Mouse (Mus musculus) embryo, embryonic 11 days (tissue): Measurements from ENCODE around the gene Guca2a.

Source experiments
- DNase-seq: peaks from one replicate; pipeline ENCODE4 v3.0.0-alpha.2; 2015

Gene Guca2a

DNA sequence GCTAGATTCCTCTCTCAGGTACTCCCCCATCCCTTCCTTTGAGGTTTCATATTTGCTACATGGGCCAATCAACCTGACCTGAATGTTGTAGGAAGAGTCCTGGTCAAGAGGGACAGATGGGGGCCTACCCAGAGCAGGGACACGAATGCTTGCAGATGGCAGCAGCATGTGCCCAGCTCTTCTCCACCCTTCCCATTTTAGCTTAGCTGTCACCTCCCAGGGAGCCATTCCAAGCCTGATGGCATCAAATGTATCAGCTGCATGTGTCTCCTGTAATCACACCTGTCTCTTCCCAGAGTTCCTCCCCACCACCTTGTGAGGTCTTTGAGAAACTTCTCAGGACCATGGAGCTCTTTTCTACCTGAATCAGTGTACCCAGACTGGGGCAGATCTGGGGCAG is 19.5 kb downstream of the Guca2a start:
- DNase-seq, result no peak

DNA sequence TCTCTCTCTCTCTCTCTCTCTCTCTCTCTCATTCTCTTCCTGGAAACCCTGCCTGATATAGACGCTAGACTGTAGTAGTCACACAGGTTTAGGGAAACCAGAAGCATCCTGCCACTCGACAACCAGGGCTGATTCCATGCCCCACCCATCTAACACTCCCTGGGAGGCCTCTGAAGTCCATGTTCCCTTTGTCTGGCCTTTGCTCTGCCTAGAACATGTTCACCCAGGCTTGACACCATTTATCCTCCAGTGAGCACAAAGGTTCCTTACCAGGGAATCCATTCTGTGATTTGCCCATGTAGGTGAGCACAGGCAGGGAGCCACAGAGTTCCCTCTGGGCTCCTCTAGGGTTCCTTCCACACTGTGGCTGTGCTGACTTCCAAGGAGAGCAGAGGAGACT is 20.7 kb downstream of the Guca2a start:
- no peak for DNase-seq

DNA sequence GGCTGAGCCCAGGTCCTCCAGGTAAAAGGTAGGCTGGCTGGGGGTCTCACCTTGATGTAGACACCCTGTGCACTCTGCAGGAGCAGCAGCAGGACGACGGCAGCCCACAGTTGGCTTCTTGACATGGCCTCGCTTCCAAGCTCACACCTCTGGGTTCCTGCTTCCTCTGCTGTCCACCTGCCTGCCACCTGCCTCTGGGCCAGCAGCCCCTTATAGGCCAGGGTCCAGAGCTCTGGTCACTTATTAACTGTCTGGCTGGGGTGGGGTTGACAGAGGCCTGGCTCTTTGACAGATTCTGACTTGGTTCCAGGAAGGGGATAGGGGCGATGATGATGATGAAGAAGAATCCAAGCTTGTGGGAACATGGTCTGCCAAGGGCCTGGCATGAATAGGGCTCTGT is 21.2 kb downstream of the Guca2a start, which contains the start of gene Guca2b:
Guca2b (minus strand) TSS at position 224 of the 400 bp plus-strand sequence.
- DNase-seq, result no peak

DNA sequence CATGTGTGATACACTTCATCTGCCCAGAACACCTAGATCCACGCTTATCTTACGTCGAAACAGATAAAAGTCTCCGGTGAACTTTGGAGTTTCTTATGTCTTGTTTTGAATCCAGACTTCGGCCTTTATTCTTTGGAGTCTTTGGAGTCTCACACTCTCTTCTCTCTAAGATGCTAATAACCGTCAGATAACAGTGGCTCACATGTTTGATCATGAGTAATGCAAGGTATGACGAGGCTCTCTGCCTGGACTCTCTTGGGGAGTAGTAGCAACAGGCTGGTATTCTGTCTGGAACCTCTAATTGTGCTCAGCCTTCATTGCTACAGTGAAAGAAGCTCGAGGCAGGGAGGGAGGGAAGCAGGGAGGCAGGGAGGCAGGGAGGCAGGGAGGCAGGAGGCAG is 22.5 kb downstream of the Guca2a start:
- DNase-seq, result no peak

DNA sequence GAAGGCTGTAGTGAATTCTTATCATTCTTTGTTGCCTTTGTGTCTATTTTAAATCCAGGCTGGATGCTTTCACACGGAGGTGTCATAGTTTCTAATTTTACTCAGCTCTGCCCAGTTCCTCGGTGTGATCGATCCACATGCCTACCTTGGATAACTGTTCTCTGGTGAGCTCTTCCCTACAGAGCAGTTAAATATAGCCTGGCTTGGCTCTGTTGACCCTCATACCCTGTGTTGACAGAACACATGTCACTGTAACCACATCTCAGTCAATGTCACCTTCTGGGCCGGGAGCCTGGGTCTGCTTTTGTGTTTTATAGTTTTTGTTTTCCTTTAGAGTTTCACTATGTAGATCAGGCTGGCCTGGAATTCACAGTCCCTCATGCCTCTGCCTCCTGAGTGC is 24.6 kb downstream of the Guca2a start:
- DNase-seq, result no peak

DNA sequence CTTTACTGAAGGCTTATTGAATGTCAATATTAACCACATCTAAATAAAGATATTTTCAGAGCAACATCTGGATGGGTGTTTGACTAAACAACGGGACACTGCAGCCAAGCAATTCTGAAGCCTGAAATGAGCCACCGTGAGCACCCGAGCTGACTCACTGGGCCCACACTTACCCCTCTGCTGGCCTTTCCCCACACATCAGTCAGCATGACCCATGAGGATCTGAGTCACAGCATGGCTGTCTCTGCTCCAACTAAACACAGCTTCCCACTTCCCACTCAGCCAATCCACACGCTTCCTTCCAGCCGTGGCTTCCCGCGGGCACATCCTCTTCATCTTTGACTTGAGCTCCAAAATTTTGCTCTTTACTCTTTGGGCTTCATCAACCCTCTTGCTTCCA is 25.5 kb downstream of the Guca2a start:
- DNase-seq, result no peak

DNA sequence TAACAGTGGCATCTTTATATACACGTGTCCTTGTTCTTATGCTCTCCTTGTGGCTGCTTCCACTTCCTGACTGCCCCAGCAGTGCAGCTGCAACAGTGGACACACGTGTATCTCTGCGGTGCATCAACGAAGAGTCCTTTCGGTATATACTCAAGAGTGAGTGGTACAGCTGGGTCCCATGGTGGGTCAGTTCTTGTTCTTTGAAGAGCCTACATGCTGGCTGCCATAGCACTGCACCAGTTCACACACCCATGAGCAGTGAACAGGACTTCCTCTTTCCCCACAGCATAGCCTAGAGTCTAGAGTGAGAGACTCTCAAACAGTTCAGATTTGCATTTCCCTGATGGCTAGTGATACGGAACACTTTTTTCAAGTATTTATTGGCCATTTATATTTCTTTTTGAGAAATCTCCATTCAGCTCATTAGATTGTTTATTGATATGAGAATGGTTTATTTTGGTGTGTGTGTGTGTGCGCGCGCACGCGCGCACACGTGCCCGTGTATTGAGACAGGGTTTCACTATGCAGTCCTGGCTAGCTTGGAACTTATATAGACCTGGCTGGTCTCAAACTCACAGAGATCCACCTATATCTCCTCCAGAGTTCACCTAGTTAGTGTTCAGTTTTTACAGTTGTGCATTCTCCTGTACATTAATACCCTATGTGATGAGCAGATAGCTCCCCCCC is 26.0 kb downstream of the Guca2a start:
- no peak for DNase-seq

DNA sequence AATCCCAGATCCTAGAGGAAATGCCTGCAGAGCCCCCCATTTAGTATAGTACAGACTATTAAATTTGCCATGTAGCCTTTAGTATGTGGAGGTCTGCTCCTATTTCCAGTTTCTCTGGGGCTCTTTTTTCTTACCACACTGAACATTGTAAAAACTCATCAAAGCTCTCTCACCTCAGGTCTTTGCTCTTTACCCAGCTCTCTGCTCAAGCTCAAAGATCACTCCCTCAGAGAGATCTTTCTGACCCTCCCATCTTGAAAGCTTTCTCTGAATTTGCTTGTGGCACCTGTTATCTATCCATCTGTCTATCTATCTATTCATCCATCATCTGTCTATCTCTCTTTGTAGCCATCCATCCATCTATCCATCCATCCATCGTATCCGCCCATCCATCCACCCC is 27.7 kb downstream of the Guca2a start:
- DNase-seq, result no peak

DNA sequence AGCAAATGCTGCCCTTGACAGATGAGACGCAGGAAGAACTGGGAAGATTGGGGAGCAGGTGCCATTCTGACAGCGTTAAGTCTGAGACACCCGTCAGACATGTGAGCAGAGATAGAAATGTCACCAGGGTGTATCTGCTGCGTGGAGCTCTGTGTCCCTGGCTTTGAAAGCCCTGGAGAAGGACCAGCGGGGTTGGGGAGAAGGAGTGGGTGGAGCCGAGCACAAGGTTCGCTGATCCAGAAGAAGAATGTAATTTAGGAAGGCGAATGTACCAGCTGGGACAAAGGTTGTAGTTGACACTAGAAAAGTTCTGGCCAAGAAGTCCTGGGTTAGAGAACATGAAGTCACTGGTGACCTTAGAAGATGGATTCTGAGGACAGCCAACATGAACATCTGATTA is 28.6 kb downstream of the Guca2a start:
- no peak for DNase-seq

DNA sequence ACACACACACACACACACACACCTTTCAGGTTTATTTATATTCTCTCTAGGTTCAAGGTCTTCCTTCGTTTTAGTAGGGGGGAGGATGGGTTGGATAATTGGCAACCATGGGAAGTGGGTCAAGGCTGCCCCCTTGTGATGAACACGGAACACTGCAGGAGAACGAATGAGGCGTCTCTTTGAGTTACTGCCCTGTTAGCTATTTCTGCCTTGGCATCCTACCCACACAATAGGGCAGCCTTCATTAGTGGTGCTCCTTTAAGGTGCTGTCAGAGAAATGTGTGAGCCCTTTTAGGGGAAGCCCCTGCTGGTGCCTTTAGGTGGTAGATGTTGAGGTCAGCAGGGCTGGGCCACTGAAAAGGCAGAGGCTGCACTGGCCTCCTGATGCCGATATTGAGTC is 29.9 kb downstream of the Guca2a start:
- DNase-seq, result peak; percentile 38

DNA sequence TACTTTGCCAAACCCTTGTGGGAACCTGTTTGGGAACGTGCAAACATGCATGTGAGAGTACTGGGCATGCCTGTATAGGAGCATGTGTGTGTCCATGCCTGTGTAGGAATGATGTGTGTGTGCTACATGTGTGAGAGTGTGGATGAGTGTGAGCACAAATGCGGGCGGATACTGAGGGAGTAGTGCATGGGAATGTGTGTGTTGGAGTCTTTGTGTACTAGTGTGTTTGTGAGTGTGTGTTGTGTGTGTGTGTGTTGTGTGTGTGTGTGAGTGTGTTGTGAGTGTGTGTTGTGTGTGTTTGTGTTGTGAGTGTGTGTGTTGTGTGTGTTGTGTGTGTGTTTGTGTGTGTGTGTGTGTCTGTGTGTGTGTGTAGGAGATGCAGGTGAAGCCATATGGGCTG is 30.7 kb downstream of the Guca2a start:
- no peak for DNase-seq

DNA sequence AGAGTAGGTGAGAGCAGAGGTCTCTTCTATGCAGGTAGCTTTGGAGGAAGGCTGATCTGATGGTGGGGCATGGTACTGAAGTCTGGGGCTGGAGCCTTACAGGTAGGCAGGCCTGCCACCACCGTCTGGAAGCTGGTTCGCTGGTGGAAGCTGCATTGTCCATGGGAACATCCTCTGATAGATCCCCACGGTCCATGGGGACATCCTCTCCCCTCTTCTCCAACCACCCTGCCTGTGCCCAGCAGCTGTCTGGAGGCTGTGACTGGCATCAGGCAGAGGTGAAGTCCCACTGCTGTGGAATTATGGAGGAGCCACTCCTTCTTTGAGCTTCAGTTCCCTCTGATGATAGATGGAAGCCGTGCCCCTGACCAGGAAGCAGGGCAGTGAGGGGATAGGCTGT is 31.1 kb downstream of the Guca2a start:
- DNase-seq, result no peak

DNA sequence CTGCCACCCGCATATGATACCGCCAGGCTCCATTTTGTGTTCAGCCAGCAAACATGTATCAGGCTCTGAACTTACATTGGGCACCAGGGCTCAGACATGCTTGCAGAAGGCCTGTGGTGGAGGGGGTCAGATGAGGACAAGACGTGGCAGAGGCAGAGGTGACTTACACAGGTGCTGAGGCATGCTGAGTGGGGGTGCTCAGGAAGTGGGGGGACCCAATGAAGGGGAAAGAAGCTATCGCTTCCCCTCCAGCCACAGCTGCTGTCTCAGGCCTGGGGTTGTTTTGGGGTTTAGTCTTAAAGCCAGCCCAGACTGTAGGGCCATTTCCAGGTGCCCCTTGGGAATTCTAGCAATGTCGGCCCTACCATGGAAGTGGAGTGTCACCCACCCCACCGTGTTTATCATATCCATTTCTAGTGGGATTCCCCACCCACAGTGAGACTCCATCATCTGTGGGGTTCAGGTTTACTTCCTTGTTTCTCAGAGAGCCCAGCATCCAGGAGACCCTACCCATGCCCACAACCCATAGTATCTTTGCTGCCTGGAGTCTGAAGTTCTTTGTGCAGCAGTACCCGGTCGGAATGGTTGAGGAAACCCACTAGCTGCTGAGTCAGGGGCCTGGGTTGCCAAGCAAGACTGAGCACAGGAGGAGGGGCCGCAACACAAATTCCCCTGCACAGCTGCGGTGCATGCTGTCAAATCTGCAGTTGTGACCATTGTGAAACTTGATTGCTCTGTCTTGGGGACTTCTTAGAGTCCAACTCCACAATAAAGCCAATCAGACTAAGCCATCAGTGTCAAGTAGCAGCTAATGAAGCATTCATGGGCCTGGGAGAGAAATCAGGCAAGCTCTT is 32.1 kb downstream of the Guca2a start:
- DNase-seq, result no peak

DNA sequence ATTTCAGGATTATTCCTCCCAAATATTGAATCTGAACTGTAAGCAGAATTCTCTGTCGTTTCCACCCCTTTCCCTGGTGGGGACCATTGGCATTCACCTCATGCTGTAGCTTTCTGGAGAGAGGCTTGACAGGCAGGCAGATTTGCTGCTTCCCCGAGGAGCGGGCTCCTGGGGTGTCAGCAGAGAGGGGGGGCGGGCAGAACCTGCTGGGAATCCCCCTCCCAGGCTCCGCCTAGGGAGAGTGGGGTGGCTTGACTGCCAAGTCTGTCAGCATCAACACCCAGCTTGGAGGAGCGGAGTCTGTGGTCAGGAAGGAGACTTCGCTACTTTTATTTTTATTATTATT is 32.7 kb downstream of the Guca2a start:
- no peak for DNase-seq

DNA sequence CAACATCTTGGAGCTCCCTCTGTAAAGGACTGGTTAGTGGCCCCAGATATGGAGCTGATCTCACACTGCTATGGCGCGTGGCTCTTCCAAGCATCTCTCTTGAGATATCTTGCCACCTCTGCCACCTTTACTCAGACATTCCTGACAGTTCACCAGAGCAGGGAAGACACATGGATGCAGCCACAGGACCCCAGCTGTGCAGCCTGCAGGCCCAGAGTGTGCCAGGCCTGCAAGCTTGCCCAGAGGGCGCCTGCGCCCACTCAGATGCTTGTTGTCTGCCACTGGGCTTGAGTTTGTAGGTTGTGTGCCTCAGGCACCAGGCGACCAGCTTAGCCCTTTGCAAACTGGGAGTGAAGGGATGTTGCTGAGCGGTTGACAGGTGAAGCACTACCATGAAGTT is 33.2 kb downstream of the Guca2a start:
- DNase-seq, result no peak

DNA sequence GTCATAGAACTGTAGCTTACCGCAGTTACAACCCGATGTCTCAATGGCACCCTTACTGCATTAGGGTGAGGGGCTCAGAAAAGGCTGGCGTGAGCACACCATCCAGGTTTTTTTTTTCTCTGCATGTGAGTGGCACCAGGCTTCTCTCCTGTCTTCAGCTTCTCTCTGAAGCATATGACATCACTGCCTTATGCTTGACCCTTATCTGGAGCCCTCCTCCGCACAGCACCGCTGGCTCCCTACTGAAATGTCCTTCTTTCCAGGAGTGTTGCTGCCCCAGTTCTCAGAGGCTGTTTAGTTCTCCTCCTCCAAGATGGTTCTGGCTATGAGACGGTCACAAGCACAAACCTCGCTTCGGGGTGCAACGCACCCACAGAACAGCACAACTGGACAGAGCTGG is 33.7 kb downstream of the Guca2a start:
- DNase-seq, result no peak

DNA sequence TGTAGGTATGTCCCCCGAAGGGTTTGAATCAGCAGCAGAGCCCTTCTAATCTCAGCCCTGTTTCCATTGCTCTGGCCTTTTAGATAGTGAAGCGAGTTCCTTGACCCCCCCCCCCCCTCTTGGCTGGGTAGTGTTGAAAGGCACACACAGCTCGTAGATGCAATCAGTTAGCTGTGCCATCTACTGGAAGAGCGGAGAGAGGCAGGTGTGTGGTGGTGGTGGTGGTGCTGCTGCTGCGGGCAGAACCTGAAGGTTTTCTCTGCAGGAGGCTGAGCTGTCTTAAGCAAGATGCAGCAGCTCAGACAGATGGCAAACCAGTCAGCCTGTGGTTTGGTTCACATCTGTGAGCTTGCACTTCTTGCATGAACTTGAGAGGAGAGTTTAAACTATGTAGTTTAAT is 35.2 kb downstream of the Guca2a start:
- DNase-seq, result peak; percentile 18

DNA sequence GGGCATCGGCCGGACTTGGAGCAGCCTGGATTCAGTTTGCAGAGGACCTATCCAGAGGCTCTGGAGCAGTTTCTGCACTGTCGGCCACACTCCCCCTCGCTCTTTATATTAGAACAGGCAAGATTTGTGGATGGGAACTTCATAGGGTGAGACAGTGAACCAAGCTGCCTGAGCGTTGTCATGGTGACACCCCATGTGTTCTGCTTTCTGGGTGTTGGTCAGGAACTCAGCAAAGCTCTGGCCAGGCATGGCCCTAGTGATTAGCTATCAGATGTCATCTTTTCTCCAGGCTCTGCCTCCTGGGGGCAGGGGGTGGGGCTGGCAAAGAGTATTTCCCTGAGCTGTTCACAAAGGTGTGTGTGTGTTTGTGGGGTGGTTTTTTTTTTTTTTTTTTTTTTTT is 45.1 kb downstream of the Guca2a start:
- DNase-seq, result peak; percentile 37

DNA sequence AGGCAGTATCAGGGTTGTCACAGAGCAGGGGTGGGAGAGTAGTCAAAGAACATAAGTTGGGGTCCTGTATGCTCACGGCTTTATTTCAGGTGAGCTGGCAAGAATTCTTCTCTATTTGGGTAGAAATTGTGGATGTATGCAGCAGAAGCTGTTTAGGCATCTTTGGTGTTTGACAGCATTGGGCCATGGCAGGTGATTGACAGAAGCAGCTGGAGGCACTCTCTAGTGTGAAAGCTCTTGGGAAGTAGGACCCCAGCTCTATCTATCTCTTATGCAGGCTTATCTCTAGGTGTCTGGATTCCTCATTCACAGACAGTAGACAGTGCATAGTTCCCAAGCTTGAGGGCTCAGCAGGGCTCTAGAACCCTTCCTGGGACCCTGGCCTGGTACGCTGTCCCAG is 48.2 kb downstream of the Guca2a start:
- DNase-seq, result no peak
